Mouse (Mus musculus) gastrocnemius, adult 18-20 months (tissue): Measurements from ENCODE around the gene Plpp3. TPM values are rescaled to one million over a fixed set of nuclear protein-coding genes. Genes with fewer than 3 reads are reported as not detected.

Experiments
- DNase-seq: peaks from one replicate; pipeline ENCODE4 v3.0.0; 2021; ENCODE audit warnings: low spot score
- total RNA-seq, 2 experiments: library from RNA; stranded (reverse); gene quantifications; 2 replicates each; pipeline ENCODE4 v1.2.3; 2021

Gene Plpp3
- total RNA-seq, 2 experiments from 2014 or later = 42.6 to 62.5 TPM

GRCm38 (mm10) chr4:105158169-105158555 is 1.0 kb downstream of the Plpp3 start:
- peak; percentile 80 for DNase-seq

- DNase-seq = no peak
Observed at GRCm38 (mm10) chr4:105158651-105159530, 1.7 kb downstream of the Plpp3 start.

GRCm38 (mm10) chr4:105159531-105159870 is 2.4 kb downstream of the Plpp3 start:
- DNase-seq = no peak

- DNase-seq = no peak
Observed at GRCm38 (mm10) chr4:105160470-105160869, 3.3 kb downstream of the Plpp3 start.

- DNase-seq = no peak
Observed at GRCm38 (mm10) chr4:105162014-105162413, 4.9 kb downstream of the Plpp3 start.

- DNase-seq = no peak
Observed at GRCm38 (mm10) chr4:105162676-105163075, 5.5 kb downstream of the Plpp3 start.

- DNase-seq = peak; percentile 28
Observed at GRCm38 (mm10) chr4:105163981-105164411, 6.8 kb downstream of the Plpp3 start.

GRCm38 (mm10) chr4:105164952-105165351 is 7.8 kb downstream of the Plpp3 start:
- no peak for DNase-seq

GRCm38 (mm10) chr4:105169093-105169571 is 12.0 kb downstream of the Plpp3 start:
- DNase-seq = no peak

- DNase-seq = no peak
Observed at GRCm38 (mm10) chr4:105169826-105170810, 13.0 kb downstream of the Plpp3 start.

- no peak for DNase-seq
Observed at GRCm38 (mm10) chr4:105170811-105171401, 13.8 kb downstream of the Plpp3 start.

GRCm38 (mm10) chr4:105171432-105171831 is 14.3 kb downstream of the Plpp3 start:
- no peak for DNase-seq

GRCm38 (mm10) chr4:105174778-105175177 is 17.6 kb downstream of the Plpp3 start:
- no peak for DNase-seq

GRCm38 (mm10) chr4:105175255-105176035 is 18.3 kb downstream of the Plpp3 start:
- no peak for DNase-seq

- DNase-seq = no peak
Observed at GRCm38 (mm10) chr4:105181014-105181658, 24.0 kb downstream of the Plpp3 start.

GRCm38 (mm10) chr4:105181659-105182167 is 24.6 kb downstream of the Plpp3 start:
- DNase-seq = no peak

GRCm38 (mm10) chr4:105182249-105182648 is 25.1 kb downstream of the Plpp3 start:
- no peak for DNase-seq

- DNase-seq = no peak
Observed at GRCm38 (mm10) chr4:105184490-105184889, 27.3 kb downstream of the Plpp3 start.

GRCm38 (mm10) chr4:105184924-105185323 is 27.8 kb downstream of the Plpp3 start:
- DNase-seq = no peak

GRCm38 (mm10) chr4:105186654-105187053 is 29.5 kb downstream of the Plpp3 start:
- no peak for DNase-seq
